Mouse (Mus musculus) gastrocnemius, adult 18-20 months (tissue): ENCODE measurements around the gene Robo4. TPM values are rescaled to one million over a fixed set of nuclear protein-coding genes. Genes with fewer than 3 reads are reported as not detected.

Source experiments
- DNase-seq: peaks from one replicate; pipeline ENCODE4 v3.0.0; 2021; ENCODE audit warnings: low spot score
- total RNA-seq, 2 experiments: library from RNA; stranded (reverse); gene quantifications; 2 replicates each; pipeline ENCODE4 v1.2.3; 2021

Robo4 gene
- total RNA-seq, 2 experiments from 2014 or later, result 6.4 to 10.1 TPM

GRCm38 (mm10) chr9:37453328-37453727 is 51.6 kb downstream of the Robo4 start:
- DNase-seq, result no peak

GRCm38 (mm10) chr9:37454011-37454492 is 52.4 kb downstream of the Robo4 start:
- no peak for DNase-seq

- DNase-seq, result no peak
Measured at GRCm38 (mm10) chr9:37454991-37455390, 53.3 kb downstream of the Robo4 start.

GRCm38 (mm10) chr9:37455868-37456267 is 54.2 kb downstream of the Robo4 start:
- DNase-seq, result no peak

GRCm38 (mm10) chr9:37456481-37456910 is 54.8 kb downstream of the Robo4 start:
- no peak for DNase-seq

- no peak for DNase-seq
Measured at GRCm38 (mm10) chr9:37457151-37457550, 55.5 kb downstream of the Robo4 start.

- no peak for DNase-seq
Measured at GRCm38 (mm10) chr9:37459665-37460042, 58.0 kb downstream of the Robo4 start.

- no peak for DNase-seq
Measured at GRCm38 (mm10) chr9:37460043-37460960, 58.6 kb downstream of the Robo4 start.

GRCm38 (mm10) chr9:37460961-37461340 is 59.3 kb downstream of the Robo4 start:
- no peak for DNase-seq

GRCm38 (mm10) chr9:37461571-37461970 is 59.9 kb downstream of the Robo4 start:
- DNase-seq, result no peak

- DNase-seq, result peak; percentile 40
Measured at GRCm38 (mm10) chr9:37462764-37463163, 61.1 kb downstream of the Robo4 start.

Other genes with a start within 250 kb of the Robo4 start
- 1 to 10 TPM; 2.6 to 3.1 TPM for gene Tmem218, start 193.7 kb upstream of the Robo4 start, total RNA-seq
- under 1 TPM; 0.30 to 0.62 TPM for gene Slc37a2, start 146.2 kb upstream of the Robo4 start, total RNA-seq
- gene Ccdc15, start 53.5 kb upstream of the Robo4 start, total RNA-seq, result 1 to 10 TPM; 1.5 TPM
- under 1 TPM; 0.11 to 0.17 TPM for gene Hepacam, start 34.5 kb upstream of the Robo4 start, total RNA-seq
- not detected for gene Robo3, start 31.3 kb downstream of the Robo4 start, total RNA-seq
- gene Msantd2, start 87.4 kb downstream of the Robo4 start, total RNA-seq, result 1 to 10 TPM; 3.2 to 5.5 TPM
- gene Esam, start 126.2 kb downstream of the Robo4 start, total RNA-seq, result 10 to 100 TPM; 17.9 to 18.5 TPM
- under 1 TPM; 0.55 to 0.85 TPM for gene Vsig2, start 137.4 kb downstream of the Robo4 start, total RNA-seq
- gene Nrgn, start 151.0 kb downstream of the Robo4 start, total RNA-seq, result under 1 TPM; 0.34 to 0.57 TPM
- gene Siae, start 153.8 kb downstream of the Robo4 start, total RNA-seq, result 1 to 10 TPM; 3.3 to 4.0 TPM
- gene Spa17, start 211.8 kb downstream of the Robo4 start, total RNA-seq, result 1 to 10 TPM; 2.8 to 3.5 TPM